Mouse (Mus musculus) gastrocnemius, postnatal 25 days (tissue): ENCODE data around the gene B9d1. TPM values are rescaled to one million over a fixed set of nuclear protein-coding genes. Genes with fewer than 3 reads are reported as not detected.
A peak's percentile ranks its signal among the peaks of the same experiment; 100 is the strongest.

Experiments used
- DNase-seq: peaks from one replicate; pipeline ENCODE4 v3.0.0; 2022
- long read RNA-seq, 2 experiments: library from polyadenylated mRNA; stranded (forward); transcript quantifications; one replicate each; pipeline ENCODE4 v2.0.0; 2021
- total RNA-seq, 2 experiments: library from RNA; stranded (reverse); gene quantifications; 1 replicate in 1 of 2; 2 replicates in 1 of 2; pipeline ENCODE4 v1.2.3; 2021

The B9d1 gene
- 1 to 10 TPM; 5.5 to 7.4 TPM for total RNA-seq
- long read RNA-seq, experiment 1, transcript B9d1-201 (7 exons, 817 nt), result major isoform, 6 of 9 reads
- long read RNA-seq, experiment 1, partial matches to known transcripts, result 2 of 9 reads
- long read RNA-seq, experiment 1, other reads (novel, unspliced or antisense), result 1 of 9 reads
- long read RNA-seq, experiment 2, partial matches to known transcripts, result 0 of 6 reads
- long read RNA-seq, experiment 2, other reads (novel, unspliced or antisense), result 1 of 6 reads

- DNase-seq, result peak; percentile 91
Observed at GRCm38 (mm10) chr11:61504713-61505257, at the start of gene B9d1. B9d1 (plus strand) TSS chr11:61505144.

- no peak for DNase-seq
Observed at GRCm38 (mm10) chr11:61464071-61464470, 40.9 kb upstream of the B9d1 start.

GRCm38 (mm10) chr11:61465422-61465821 lies 39.5 kb upstream of the B9d1 start:
- DNase-seq, result no peak

GRCm38 (mm10) chr11:61468534-61468933 lies 36.4 kb upstream of the B9d1 start:
- DNase-seq, result no peak

GRCm38 (mm10) chr11:61469317-61469917 lies 35.5 kb upstream of the B9d1 start:
- DNase-seq, result no peak

- DNase-seq, result no peak
Observed at GRCm38 (mm10) chr11:61470880-61471279, 34.1 kb upstream of the B9d1 start.

GRCm38 (mm10) chr11:61473630-61474029 lies 31.3 kb upstream of the B9d1 start:
- DNase-seq, result no peak

GRCm38 (mm10) chr11:61476786-61477382 lies 28.1 kb upstream of the B9d1 start:
- no peak for DNase-seq

GRCm38 (mm10) chr11:61477566-61478508 lies 27.1 kb upstream of the B9d1 start:
- DNase-seq, result no peak

- no peak for DNase-seq
Observed at GRCm38 (mm10) chr11:61478788-61479187, 26.2 kb upstream of the B9d1 start.

- no peak for DNase-seq
Observed at GRCm38 (mm10) chr11:61481239-61482090, 23.5 kb upstream of the B9d1 start.

- DNase-seq, result no peak
Observed at GRCm38 (mm10) chr11:61483226-61483845, 21.6 kb upstream of the B9d1 start.

- no peak for DNase-seq
Observed at GRCm38 (mm10) chr11:61484256-61484612, 20.7 kb upstream of the B9d1 start.

GRCm38 (mm10) chr11:61484613-61485540 lies 20.1 kb upstream of the B9d1 start, which contains the start of gene Mfap4:
Mfap4 (plus strand) TSS chr11:61485431.
- peak; percentile 57 for DNase-seq

- no peak for DNase-seq
Observed at GRCm38 (mm10) chr11:61485541-61486457, 19.1 kb upstream of the B9d1 start.

- no peak for DNase-seq
Observed at GRCm38 (mm10) chr11:61486458-61487219, 18.3 kb upstream of the B9d1 start.

- DNase-seq, result peak; percentile 60
Observed at GRCm38 (mm10) chr11:61487401-61487800, 17.5 kb upstream of the B9d1 start.

- DNase-seq, result no peak
Observed at GRCm38 (mm10) chr11:61487936-61488335, 17.0 kb upstream of the B9d1 start.
